Mouse (Mus musculus): ENCODE results near the gene Cdkn2aip. TPM values are rescaled to one million over a fixed set of nuclear protein-coding genes. Genes with fewer than 3 reads are reported as not detected.

Cdkn2aip gene
- 10 to 100 TPM; 12.3 to 13.8 TPM for polyA plus RNA-seq (2017; shearing (Covaris generic))

DNA sequence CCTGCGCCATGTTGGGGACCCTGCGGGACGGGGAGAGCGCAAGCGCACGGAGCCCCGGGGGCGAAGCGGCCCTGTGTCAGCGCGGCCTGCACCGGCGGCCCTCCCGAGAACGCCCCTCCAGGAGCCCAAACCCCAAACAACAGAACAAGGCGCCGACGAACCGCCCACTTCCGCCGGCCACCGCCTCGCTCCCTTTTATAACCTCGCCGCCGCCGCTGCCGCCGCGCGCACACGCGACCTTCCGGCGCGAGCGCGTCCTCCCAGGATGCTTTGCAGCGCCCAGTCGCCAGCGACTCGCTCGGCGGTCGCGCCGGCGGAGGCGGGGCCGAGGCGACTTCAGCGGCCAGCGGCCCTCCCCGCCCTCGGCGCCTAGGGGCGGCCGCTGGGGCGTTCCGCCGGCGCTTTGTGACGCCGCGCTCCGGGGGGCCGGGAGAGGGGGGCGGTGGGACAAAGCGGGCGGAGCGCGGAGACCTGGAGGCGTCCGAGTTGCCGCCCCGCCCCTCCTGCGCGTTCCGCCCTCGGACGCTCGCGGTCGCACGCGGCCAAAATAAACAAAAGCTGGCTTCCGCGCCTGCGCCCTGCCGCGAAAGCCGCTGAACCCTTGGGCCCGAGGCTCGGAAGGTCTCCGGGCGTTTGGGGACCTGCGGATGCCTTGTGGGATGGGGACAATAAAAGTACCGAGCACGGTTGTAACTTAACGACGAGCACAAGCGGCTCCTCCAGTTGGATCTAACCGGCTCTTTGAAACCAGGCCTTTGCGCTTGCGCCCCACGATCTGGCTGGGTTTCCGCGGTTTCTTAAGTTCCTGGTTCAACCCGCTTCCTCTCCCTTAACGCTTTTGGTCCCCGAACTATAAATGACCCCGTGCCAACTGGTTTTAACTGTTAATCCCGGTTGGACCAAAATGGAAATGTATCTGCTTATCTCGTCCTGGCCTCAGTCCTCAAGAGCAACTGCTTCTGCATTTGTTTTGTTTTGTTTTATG lies at the start of gene Cdkn2aip:
Gene Cdkn2aip, minus strand, starts transcription at position 172 of the 985 bp plus-strand sequence.
- ATAC-seq = peak; percentile 72

DNA sequence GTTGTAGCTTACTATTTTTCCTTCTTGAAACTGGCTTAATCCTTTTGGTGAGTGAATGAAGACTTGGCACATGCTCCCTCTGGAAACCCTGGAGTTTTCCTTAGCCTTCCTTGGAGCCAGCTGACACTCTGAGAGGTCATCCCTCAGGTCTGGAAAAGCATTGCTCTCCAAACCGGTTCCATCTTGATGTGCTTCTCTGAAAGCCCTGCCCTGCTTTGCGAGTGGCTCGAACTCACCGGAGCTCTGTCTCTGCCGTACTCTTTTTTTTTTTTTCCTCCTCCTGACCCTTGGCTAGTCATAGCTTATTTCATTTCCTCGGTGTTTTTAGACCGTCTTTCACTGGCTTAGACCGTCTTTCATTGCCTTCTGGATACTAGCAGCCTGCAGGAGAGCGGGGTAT lies 49.5 kb upstream of the Cdkn2aip start:
- ATAC-seq = no peak

DNA sequence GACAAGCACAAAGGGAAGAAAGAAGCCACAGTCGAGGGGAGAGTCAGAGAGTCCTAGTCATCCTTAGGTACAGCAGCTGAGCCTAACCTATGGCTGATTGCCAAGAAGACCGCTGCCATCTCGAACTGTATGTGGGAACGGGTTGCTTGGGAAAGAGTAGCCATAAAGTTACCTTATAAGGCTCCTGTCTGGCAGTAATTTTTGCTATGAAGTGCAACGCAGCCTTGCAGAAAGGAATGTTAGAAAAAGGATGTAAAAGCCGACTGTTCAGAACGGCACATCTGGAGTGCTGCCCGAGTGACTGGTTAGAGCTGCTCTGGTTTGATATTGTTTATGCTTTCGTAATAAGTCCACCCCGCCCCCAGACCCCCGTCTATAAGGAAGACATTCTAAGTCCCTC lies 47.0 kb upstream of the Cdkn2aip start:
- ATAC-seq = no peak

DNA sequence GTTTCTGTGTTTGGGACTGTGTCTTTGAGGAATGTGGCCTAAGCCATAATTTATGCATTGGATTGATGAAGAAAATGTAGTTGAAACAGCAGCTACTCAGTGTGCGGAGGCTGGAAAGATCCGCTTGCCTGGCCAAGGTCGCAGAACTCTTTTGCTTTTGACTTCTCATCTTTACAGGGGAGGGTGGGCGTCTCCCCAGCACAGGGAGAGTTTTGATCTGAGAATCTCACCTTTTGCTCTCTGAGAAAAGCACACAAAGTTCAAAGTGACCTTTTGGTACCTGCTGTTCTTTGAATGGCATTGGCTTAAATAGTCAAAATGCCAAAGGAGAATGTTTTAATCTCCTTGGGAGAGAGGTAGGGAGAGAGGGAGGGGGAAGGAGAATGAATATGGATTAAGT lies 46.5 kb upstream of the Cdkn2aip start:
- no peak for ATAC-seq

DNA sequence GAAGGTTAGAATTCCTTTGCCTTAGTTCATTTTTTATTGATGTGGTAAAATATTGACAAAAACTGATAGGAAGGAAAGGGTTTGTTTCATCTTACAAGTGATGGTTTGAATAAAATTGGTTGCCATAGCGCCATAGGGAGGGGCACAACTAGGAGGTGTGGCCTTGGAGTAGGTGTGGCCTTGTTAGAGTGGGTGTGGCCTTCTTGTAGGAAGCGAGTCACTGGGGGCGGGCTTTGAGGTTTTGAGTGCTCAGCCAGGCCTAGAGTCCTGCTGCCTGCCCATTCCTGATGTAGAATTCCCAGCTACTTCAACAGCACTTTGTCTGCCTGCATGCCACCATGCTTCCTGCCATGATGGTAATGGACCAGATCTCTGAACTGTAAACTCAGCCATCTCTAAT lies 39.4 kb upstream of the Cdkn2aip start:
- no peak for ATAC-seq

DNA sequence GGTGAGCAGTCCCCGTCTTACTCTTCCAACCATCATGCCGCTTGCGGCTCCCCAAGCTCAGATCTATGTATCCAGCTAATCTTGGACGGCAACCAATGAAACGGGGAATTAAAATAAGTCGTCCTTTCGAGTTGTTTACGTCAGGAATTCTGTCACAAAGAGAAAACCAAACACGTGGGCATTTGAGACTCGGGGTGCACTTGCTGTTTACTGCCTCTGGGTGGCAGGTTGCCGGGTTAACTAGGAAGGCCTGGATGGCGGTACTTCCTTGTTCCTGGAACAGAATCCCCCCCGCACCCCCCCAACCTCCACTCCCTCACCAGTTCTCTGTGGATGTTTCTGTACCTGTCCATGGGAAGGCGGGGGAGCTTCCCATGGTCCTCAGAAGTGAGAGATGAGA lies 36.4 kb upstream of the Cdkn2aip start:
- ATAC-seq = no peak

DNA sequence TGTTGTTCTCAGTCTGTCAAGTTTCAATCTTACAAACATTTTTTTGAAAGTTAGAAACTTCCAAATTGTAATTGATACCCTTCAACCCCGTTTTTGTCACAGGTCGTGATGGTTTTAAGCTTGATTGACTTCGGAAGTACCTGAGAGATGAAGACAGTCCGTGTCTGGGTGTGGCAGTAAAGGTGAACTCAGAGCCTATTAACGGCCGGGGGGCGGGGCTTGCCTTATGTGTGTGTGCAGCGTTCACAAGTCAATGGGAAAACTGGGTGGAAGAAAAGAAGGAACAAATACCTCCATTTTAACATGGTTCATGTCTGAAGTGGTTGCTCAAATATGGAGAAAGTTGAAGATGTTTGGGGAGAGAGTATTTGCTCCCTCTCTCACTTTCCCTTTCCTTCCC lies 35.8 kb upstream of the Cdkn2aip start:
- ATAC-seq = no peak

DNA sequence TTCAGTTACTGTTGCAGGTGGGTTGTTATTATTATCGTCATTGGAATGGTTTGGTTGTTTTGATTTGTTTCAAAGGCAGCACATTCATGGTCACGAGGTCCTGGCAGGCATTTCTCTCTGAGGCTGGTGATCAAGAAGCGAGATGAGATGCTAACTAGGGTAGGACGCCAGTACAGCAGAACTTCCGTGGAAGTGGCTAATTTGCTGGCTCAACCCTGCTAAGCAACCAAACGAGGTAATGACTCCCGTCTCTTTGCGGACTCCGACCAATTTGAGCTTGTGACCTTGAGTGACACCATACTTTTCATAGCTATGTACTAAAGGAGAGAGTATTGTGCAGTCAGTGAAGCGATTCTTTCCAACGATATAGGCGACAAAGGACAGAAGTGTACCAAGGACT lies 32.6 kb upstream of the Cdkn2aip start:
- ATAC-seq = no peak

DNA sequence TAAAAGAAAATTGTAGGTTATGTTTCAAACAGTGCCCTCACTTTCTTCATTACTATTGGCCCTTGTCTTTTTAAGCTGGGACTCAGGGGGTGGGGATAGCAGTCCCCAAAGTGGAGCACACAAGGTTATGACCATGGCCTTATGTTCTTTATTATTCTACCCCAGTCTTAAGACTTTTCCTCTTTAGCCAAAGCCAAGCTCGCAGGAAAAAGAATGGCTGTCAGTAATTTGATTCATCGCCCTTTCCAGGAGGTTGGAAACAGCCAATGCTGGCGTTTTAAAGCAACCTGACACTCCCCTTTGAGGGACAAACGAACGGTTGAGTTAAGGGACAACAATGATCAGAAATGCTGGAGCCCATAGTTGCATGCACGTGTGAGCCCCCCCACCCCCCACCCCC lies 32.1 kb upstream of the Cdkn2aip start:
- no peak for ATAC-seq

DNA sequence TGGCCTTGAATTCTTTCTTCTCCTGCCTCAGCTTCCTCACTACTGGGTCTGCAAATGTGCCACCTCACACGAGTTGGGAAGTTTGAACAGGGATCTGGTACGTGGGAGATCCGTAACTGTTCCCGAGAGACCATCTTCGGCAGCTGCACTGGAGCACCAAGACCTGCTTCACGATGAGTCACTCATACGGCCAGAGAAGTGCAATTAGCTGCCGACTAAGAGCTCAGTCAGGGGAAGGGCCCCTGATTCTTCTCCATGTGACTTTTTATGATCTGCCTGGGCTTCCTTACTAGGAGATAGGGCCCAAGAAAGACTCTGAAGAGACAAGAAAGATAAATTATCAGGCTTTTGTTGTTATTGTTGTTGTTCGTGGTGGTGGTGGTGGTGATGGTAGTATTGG lies 31.1 kb upstream of the Cdkn2aip start:
- no peak for ATAC-seq

DNA sequence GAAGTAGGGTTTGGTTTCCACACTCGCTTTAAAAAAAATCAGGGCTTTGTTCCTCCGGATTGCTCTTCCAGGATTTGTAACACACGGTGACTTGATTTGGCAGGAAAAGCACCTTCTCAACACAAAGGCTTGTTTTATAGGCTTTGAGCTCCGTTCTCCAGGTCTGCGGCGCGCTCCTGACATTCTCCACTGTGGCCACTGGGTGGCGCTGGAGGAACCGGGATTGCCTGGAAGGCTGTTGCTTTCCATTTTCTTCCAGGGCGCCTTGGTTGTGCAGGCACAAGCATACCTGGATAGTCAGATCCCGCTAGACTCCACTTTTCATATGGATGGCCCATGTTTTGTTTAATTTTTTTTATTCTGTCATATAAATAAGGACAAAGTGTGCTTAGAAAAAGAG lies 29.7 kb upstream of the Cdkn2aip start:
- no peak for ATAC-seq

DNA sequence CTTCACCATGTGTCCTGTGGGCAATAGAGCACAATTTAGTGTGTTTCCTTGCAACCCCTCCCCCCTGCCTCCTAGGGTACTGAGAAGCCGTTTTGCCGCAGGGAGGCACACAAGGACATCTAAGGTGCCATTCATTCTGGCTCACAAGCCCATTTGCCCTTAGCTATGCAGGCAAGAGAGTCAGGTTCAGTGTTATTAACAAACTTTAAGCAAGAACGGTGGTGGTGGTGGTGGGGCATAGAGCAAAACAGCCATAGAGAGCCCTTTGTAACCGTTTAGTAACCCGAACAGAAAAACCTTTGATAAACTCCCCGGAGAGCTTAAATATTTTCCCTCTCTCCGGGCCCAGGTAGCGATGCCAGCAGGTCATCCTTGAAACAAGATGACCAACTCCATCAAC lies 29.3 kb upstream of the Cdkn2aip start:
- no peak for ATAC-seq

DNA sequence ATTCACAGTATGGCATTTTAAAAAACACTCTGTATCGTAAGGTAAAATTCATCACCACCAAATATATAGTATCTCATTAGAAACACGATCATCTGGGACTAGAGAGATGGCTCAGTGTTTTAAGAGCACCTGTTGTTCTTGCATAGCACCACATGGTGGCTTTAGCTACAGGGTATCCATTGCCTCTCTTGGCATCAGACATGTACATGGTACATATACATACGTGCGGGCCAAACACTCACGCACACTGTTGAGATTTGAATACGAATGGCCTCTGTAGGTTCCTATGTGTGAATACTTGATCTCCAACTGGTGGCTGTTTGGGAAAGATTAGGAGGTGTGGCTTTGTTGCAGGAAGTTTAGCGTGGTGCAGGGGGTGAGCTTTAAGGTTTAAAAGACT lies 28.6 kb upstream of the Cdkn2aip start:
- no peak for ATAC-seq

DNA sequence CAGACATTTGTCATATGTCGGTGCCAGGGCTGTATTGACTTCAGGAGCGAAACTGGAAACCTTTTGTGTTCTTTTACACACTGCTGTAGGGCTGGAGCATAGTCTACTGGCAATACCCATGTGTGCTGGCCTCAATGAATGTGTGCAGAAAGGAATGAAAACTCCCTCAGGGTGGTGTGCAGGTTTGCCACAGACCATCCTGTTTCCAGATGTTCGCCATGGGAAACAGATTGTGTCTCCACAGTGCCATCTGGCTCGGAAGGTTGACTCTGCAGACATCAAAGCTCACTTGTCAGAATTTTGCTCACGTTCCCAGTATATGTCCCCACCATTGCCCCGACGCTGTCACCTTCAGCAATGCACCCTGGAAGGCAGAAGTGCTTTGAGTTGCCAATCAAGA lies 23.4 kb upstream of the Cdkn2aip start:
- no peak for ATAC-seq

DNA sequence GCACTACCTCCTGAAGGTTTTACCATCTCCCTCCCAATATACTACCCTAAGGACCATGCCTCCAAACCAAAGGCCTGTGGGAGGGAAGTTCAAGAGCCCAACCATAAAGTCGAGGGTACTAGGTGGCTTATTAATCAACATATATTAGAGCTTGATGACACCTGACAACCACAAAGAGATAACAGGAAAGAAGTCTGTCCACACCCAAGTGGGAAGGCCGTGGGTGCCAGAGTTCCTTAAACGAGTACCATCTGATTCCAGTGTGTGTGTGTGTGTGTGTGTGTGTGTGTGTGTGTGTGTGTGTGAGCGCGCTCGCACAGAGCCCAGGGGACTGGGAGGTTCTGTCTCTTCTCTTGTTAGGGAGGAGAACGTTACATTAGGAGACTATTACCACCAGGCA lies 15.6 kb upstream of the Cdkn2aip start:
- no peak for ATAC-seq

DNA sequence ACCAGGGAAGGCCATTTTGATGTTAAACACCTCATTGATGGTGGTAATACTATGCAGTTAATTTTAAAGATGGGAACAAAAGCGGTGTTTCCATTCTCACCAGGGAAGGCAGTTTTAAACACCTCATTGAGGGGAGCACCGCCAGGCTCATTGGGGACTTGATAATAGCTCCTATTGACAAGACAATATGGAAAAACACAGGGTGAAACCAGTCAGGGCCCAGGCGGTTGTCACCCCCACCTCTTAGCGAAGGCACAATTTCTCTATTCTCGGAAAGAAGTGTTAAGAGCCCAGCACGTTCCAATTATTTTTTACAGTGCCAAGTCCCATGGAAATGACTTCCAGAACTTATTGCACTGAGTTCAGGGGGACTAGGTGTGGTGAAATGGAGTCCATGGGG lies 13.2 kb upstream of the Cdkn2aip start:
- no peak for ATAC-seq

DNA sequence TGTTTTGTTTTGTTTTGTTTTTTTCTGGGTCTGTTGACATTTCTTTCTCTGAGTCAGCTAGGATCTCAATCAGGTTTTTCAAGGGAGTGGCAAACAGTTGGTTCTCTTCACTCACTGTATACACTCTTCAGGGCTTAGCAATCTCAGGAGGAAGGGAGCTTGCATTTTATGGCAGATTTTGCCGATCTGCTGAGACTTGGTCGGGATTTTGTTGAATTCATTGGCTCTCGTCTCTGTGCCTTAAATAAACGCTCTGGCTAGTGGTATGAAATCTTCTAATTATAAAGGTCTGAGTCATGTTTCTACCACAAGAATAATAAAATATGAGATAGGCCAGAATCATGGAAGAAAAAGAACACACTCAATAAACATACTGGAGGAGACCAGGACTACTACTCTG lies 7.9 kb upstream of the Cdkn2aip start:
- no peak for ATAC-seq

DNA sequence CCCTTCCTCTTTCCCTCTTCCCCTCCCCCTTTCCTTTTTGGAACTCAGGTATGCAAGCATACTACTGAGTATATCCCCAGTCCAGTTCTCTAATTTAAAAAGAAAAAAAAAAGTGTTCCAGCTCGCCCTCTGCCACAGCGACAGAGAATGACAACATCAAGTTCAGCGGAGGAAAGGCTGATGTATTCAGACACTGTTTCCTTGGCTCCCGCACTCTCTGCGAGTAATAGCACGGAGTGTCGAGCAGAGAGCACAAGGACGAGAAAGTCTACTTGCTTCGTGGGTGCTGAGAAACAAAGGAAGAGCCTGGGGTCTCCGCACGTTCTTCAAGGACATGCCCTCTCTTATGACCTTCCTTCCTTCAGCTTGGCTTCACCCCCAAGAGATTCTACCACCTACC lies 4.9 kb upstream of the Cdkn2aip start:
- ATAC-seq = no peak

DNA sequence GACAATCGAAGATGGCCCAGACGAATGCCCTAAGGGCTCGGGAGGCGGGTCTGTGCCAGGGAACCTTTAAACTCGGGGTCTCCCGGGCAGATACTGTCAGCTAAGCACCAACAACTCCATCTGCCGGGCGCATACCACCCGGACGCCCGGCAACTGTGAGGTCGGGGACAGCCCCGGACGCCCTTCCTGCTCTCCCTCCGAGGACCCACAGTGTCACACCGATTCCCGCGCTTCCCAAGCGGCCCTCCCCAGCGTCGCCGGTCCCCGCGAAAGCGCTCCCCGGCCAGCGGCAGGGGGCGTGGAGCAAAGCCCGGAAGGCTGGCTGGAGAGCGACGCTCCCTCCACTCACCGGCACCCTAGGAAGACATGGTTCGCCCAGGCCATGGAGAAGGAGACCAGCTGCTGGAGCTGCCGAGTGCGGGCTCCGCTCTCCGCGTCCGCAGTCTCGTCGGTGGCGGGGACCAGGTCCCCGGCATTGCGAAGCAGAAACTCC lies 515 bp downstream of the Cdkn2aip start:
- peak; percentile 33 for ATAC-seq

DNA sequence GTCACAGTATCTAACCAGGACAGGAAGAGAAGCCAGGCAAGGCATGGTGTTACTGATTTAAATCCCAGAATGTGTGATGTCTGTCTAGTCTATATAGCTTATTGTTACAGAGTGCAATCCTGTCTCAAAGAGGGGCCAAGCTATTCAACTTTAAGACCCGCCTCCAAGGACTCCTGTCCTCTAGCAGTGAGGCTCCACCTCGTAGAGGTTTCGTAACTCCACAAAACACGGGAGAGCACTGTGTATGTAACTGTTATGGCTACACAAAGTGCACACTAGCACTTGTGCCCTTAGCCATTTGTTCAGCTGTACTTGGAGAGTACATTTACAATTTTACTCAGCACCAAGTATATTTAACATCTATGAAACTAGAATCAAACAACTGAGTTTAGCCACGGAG lies 5.6 kb downstream of the Cdkn2aip start:
- no peak for ATAC-seq

DNA sequence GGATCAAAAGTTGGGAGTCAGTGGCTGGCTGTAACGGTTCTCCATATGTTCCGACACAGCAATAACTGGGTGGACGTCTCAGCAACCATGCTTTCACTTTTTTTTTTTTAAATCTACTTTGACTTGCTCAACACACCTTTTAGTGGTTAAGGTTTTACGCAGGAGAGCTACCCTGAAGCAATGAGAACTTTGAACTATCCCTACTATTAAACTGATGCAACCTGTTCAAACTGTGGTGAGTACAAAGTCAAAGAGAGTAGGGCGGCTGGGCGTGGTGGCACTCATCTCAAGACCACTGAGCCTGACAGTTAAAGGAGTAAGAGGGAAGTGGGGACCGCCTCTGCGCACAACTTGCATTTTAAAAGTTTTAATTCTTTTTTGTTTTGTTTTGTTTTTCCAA lies 7.0 kb downstream of the Cdkn2aip start:
- ATAC-seq = no peak

DNA sequence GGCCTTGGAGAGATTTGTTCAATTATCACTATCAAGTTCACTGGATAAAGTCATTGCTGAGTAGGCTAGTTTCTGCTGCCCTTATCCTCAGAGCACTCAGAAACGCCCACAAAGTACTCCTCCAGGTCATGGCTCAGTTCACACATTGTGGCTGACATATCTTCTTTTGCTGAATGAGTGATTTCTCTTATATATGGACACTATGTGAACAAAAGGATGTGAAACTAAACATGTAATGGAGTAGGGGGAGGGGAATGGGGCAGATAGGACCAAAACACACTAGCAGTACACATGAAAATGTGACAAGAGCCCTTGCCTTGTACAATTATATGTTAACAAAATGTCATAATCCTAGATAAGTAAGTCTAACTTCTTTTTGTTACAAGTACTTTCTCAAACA lies 11.4 kb downstream of the Cdkn2aip start:
- ATAC-seq = no peak

DNA sequence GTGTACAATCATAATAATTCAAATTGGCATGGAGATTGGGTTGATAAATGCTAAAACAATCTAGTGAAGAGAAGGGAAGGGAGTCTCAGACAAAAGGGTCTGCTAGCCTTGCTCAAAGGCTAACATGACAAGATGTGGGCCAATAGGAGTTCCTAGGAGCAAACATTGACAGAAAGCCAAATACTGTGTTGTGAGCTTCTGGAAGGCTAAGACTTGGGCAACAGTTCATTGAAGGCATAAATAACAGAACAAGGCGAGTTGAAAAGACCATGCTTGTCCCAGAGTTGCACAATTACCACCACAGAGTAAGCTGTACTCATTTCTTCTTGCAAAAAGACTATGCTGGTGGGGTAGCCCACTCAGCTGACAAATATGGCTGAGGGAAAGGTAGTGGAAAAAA lies 16.0 kb downstream of the Cdkn2aip start:
- no peak for ATAC-seq

DNA sequence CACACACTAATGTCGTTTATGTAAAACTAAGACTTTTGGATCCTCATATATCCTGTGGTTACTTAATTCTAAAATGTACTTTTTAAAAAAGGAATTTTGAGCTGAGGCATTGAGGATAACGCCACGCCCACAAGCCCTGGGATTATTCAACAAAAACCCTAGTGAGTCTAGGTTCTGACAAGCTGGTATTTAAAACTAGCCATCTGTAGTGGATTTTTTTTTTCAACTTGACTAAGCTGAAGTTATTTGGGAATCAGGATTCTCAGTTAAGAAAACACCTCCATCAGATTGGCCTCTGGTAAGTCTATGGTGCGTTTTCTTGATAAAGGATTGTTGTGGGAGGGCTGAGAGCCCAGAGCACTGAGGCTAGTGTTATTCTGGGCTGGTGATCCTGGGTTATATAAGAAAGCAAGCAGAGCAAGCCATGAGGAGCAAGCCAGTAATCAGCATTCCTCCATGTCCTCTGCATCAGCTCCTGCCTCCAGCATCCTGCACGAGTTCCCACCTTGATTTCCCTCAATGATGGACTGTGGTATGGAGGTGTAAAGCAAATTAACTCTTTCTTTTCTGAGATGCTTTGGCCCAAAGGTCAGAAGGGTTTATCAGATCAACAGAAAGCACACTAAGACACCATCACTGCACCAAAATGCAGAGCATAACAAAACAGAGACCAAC lies 18.2 kb downstream of the Cdkn2aip start:
- ATAC-seq = no peak

Measured in activated CD4-positive, CD25-positive, alpha-beta regulatory T cell, adult 4 months (primary cell).